Mouse (Mus musculus): ENCODE measurements around the gene Fank1.

DNA sequence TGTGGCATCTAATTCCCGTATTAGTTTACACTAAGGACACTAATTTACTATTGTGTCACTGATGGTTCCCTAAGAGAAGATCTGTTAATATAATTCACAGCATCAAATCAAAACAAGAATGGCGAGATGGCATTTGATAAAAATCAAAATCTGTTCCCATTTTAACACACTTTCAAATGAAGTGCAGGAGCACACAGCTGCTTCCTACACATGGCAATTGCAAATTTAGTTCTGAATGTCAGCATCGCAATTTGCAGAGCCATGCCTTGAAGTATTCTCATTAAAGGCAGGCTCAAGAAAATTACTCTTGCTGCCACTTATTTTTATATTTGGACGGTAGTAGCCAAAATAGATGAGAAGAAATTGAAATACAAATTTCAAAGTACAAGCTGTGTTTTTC is 36.7 kb downstream of the Fank1 start:
- TF ChIP-seq CTCF (conservative IDR thresholded peaks at IDR 0.05; ENCODE audit: insufficient read depth, insufficient read length, low read depth, low read length) (no peak), POLR2A (IDR thresholded peaks at IDR 0.05; ENCODE audit: low read depth, low read length) (no peak)
